26 mouse cellular contexts compared by ENCODE assay signal in genomic region chr1:31032351-31032750, GRCm38 (mm10). TPM values are rescaled to one million over a fixed set of nuclear protein-coding genes. Genes with fewer than 3 reads are reported as not detected.
A peak's percentile ranks its signal among the peaks of the same experiment; 100 is the strongest.
DNase-seq lines count a peak whose midpoint lies in the region; ATAC-seq and TF ChIP-seq lines count a peak whose summit lies in the region.
"Had no signal": no experiment of that assay in that cellular context is flagged by ENCODE, and none has a peak within 500 bp of the region (broad histone marks: within the 10 kb centered on the region; RNA-seq: fewer than 3 reads in every experiment).

No protein-coding gene starts in this region.

- H3K27ac ChIP-seq in forebrain, embryonic 15.5 days (replicated peaks): 0 out of 2 replicates have a peak overlapping the region, but pooled peaks have one; percentile 31
- no peak overlapping the region for H3K27ac ChIP-seq in forebrain, embryonic 12.5 days
- H3K27ac ChIP-seq: embryonic facial prominence, embryonic 13.5 days; embryonic facial prominence, embryonic 15.5 days; forebrain, embryonic 10.5 days; forebrain, embryonic 13.5 days had no signal

- no peak overlapping the region for H3K9ac ChIP-seq in forebrain, embryonic 15.5 days (replicated peaks)
- no peak overlapping the region for H3K9ac ChIP-seq in forebrain, embryonic 12.5 days
- H3K9ac ChIP-seq: embryonic facial prominence, embryonic 13.5 days; embryonic facial prominence, embryonic 15.5 days; forebrain, embryonic 13.5 days had no signal

- H3K27me3 ChIP-seq in forebrain, embryonic 15.5 days: no peaks in the 10 kb centered on the region
- H3K27me3 ChIP-seq in forebrain, embryonic 12.5 days: no peaks in the 10 kb centered on the region
- H3K27me3 ChIP-seq: embryonic facial prominence, embryonic 13.5 days; embryonic facial prominence, embryonic 15.5 days; forebrain, embryonic 13.5 days had no signal

- H3K4me3 ChIP-seq in forebrain, embryonic 15.5 days: no peak overlapping the region
- no peak overlapping the region for H3K4me3 ChIP-seq in forebrain, embryonic 12.5 days (replicated peaks)
- H3K4me3 ChIP-seq: embryonic facial prominence, embryonic 13.5 days; embryonic facial prominence, embryonic 15.5 days; erythroblast, embryonic 14.5 days; forebrain, embryonic 10.5 days; forebrain, embryonic 13.5 days had no signal

- TF ChIP-seq CTCF in brain, embryonic 14.5 days (IDR thresholded peaks at IDR 0.05; ENCODE audit: borderline replicate concordance, extremely low read depth, insufficient read depth, insufficient read length): no peak

- no peak for ATAC-seq in forebrain, embryonic 15.5 days (replicated peaks)
- no peak for ATAC-seq in forebrain, embryonic 12.5 days (ENCODE audit: low FRiP score)
- ATAC-seq in activated CD4-positive, CD25-positive, alpha-beta regulatory T cell, adult 4 months: no peak
- ATAC-seq: forebrain, embryonic 13.5 days had no signal

- 80% methylated on average over 2 of the region's 2 CpGs for WGBS in forebrain, embryonic 15.5 days
- WGBS in forebrain, embryonic 12.5 days: 94% methylated on average over 2 of the region's 2 CpGs

- no peak overlapping the region for H3K4me2 ChIP-seq in forebrain, embryonic 15.5 days (replicated peaks)
- no peak overlapping the region for H3K4me2 ChIP-seq in forebrain, embryonic 12.5 days
- H3K4me2 ChIP-seq: embryonic facial prominence, embryonic 13.5 days; embryonic facial prominence, embryonic 15.5 days; forebrain, embryonic 13.5 days had no signal

- DNase-seq in heart, adult 11 months: peak; percentile 71
- no peak for DNase-seq in heart, adult 18-20 months
- DNase-seq in brain, embryonic 14.5 days (ENCODE audit: low read depth): peak; percentile 20
- DNase-seq in kidney, postnatal 10 days: no peak
- DNase-seq: adrenal gland, adult 2 months; adrenal gland, postnatal 25 days; cerebellum, adult 11 months; cerebellum, adult 18-20 months; cerebellum, adult 8-10 months; cerebellum, adult 9-11 months; cerebellum, postnatal 14 days; cerebellum, postnatal 36 days; embryo, embryonic 11 days had no signal

- TF ChIP-seq POLR2A in brain, embryonic 14.5 days (IDR thresholded peaks at IDR 0.05; ENCODE audit: borderline replicate concordance, extremely low read depth, insufficient read depth, insufficient read length, poor library complexity, severe bottlenecking): no peak

- 0 out of 2 replicates have a peak, but pooled peaks cover 5% of the 10 kb centered on the region for H3K4me1 ChIP-seq in forebrain, embryonic 15.5 days
- no peaks in the 10 kb centered on the region for H3K4me1 ChIP-seq in forebrain, embryonic 12.5 days
- H3K4me1 ChIP-seq: embryonic facial prominence, embryonic 13.5 days; embryonic facial prominence, embryonic 15.5 days; forebrain, embryonic 10.5 days; forebrain, embryonic 13.5 days had no signal

- H3K36me3 ChIP-seq in forebrain, embryonic 15.5 days: no peaks in the 10 kb centered on the region
- H3K36me3 ChIP-seq in forebrain, embryonic 12.5 days (replicated peaks): no peaks in the 10 kb centered on the region
- H3K36me3 ChIP-seq: embryonic facial prominence, embryonic 13.5 days; embryonic facial prominence, embryonic 15.5 days; forebrain, embryonic 10.5 days had no signal

- H3K9me3 ChIP-seq in forebrain, embryonic 15.5 days: no peaks in the 10 kb centered on the region
- H3K9me3 ChIP-seq in forebrain, embryonic 12.5 days: no peaks in the 10 kb centered on the region
- H3K9me3 ChIP-seq: embryonic facial prominence, embryonic 13.5 days; forebrain, embryonic 10.5 days; forebrain, embryonic 13.5 days had no signal

RNA-seq across cellular contexts. Expression of gene AC153137.1, which starts 54.6 kb away (rescaled TPM):
- polyA plus RNA-seq in forebrain, embryonic 15.5 days (2015; fragmentation: Nextera tagmentation; extraction: Ambion mirVana): not detected in 2 replicates
- polyA plus RNA-seq in forebrain, embryonic 12.5 days (2016; fragmentation: Nextera tagmentation; extraction: Ambion mirVana): not detected in 2 replicates
- not detected for total RNA-seq in heart, adult 18-20 months (2021)
- not detected in 2 replicates for polyA plus RNA-seq in brain, embryonic 14.5 days (2012; rRNA removed)
- polyA plus RNA-seq in activated CD4-positive, CD25-positive, alpha-beta regulatory T cell, adult 4 months (2017; shearing (Covaris generic)): not detected
- total RNA-seq: adrenal gland, adult 2 months; adrenal gland, postnatal 25 days; adrenal gland, postnatal 4 days; common myeloid progenitor, adult 5-6 weeks; MEL had no signal
- polyA plus RNA-seq: adrenal gland, adult 2 months; embryonic facial prominence, embryonic 11.5 days; embryonic facial prominence, embryonic 13.5 days; embryonic facial prominence, embryonic 15.5 days; erythroblast, embryonic 14.5 days; forebrain, embryonic 10.5 days; forebrain, embryonic 13.5 days; frontal cortex, adult 2 months had no signal

Comparison
In these comparisons a context has a peak if more than half of its experiments do, and no peak if none do; other contexts are left out.
1. DNase-seq: peak in heart, adult 11 months (single experiment) and brain, embryonic 14.5 days (single experiment); none in heart, adult 18-20 months (0 of 2) and kidney, postnatal 10 days (single experiment).